Mouse (Mus musculus) small intestine, adult 2 months (tissue): ENCODE data around the gene Kras.

Experiments used
- CTCF ChIP-seq: fragments of 200-500 bp; IDR thresholded peaks from 2 replicates; pipeline ENCODE4 v1.5.1; 2012; ENCODE audit warnings: low read depth, mild to moderate bottlenecking, control low read depth, inconsistent platforms, low read length, moderate library complexity, mixed read lengths; ENCODE audit not compliant: insufficient replicate concordance, insufficient read length; ENCODE audit errors: extremely low read depth
- POLR2A ChIP-seq: fragments of 200-500 bp; IDR thresholded peaks from 2 replicates; pipeline ENCODE4 v1.6.1; 2012; ENCODE audit warnings: low read depth, mild to moderate bottlenecking, control low read depth, inconsistent platforms, low read length, moderate library complexity

DNA sequence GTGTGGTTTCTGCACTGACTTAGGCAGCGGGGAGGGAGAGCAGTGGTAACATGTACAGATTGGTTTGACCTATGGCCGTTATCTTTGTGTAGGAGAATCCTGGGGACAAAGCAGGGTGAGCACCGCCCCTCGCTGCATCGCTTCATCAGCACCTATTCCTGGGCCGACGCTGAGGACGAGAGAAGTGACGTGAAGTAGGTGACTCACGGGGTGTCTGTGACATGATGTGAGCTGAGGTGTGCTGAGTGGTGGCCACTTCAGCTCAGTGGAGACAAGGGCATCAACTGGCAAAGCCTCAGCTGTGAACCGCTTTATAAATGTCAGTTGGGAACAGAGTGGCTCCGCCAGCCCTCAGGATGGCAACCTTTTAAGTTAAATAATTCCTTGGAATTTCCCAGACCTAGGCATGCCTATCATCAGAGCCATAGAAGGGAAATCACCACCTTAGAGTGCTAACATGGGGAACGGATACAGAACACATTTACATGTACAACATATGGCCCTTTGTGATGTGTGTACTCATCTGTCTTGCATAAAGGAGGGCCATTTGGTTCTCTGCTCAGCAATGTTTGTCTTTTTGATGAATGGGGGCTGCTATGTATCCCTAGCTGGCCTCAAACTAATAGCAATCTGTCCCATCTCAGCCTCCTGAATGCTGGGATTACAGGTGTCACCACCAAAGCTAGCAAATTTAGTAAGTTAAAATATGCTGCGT lies 78.0 kb downstream of the Kras start:
- TF ChIP-seq CTCF: no peak
- TF ChIP-seq POLR2A: no peak
